Mouse (Mus musculus) lung, embryonic 15.5 days (tissue): ENCODE measurements at regions not wholly inside any gene's neighbourhood (a gene's known extent, or its start where the extent isn't known, plus 50 kb on each side); places are given as distances from the start of the nearest gene placed in this dataset.

ENCODE experiments used
- ATAC-seq: fragments of 200-750 bp; cut with Nextera tagmentation; 2 replicates; pipeline ENCODE4 v1.8.0; 2017; ENCODE audit warnings: moderate number of reproducible peaks, borderline replicate concordance; ENCODE audit not compliant: low FRiP score, low TSS enrichment; ENCODE audit errors: extremely low read depth
- H3K27ac ChIP-seq: fragments of 300-500 bp; sonication (generic); 2 replicates; pipeline ENCODE4 v1.5.1; 2015; ENCODE audit warnings: moderate library complexity, mild to moderate bottlenecking, inconsistent platforms
- H3K27me3 ChIP-seq: fragments of 300-500 bp; sonication (generic); 2 replicates; pipeline ENCODE4 v1.6.1; 2015; ENCODE audit warnings: inconsistent platforms
- H3K36me3 ChIP-seq: fragments of 300-500 bp; sonication (generic); 2 replicates; pipeline ENCODE4 v1.6.1; 2015; ENCODE audit warnings: inconsistent platforms
- H3K4me1 ChIP-seq: fragments of 300-500 bp; sonication (generic); 2 replicates; pipeline ENCODE4 v1.6.1; 2015; ENCODE audit warnings: inconsistent platforms
- H3K4me2 ChIP-seq: fragments of 300-500 bp; sonication (generic); 2 replicates; pipeline ENCODE4 v1.6.1; 2015; ENCODE audit warnings: inconsistent platforms, mild to moderate bottlenecking, moderate library complexity
- H3K4me3 ChIP-seq: fragments of 300-500 bp; sonication (generic); 2 replicates; pipeline ENCODE4 v1.5.1; 2015; ENCODE audit warnings: mild to moderate bottlenecking, inconsistent platforms
- H3K9ac ChIP-seq: fragments of 300-500 bp; sonication (generic); 2 replicates; pipeline ENCODE4 v1.6.1; 2015; ENCODE audit warnings: inconsistent platforms
- H3K9me3 ChIP-seq: fragments of 300-500 bp; sonication (generic); 2 replicates; pipeline ENCODE4 v1.6.1; 2016; ENCODE audit warnings: inconsistent platforms
- WGBS: fragments of 180-500 bp; shearing (Covaris S2); methylation state at CpG from one replicate; pipeline ENCODE4 v1.1.7; 2015; 5-methylcytosine and 5-hydroxymethylcytosine counted together

DNA sequence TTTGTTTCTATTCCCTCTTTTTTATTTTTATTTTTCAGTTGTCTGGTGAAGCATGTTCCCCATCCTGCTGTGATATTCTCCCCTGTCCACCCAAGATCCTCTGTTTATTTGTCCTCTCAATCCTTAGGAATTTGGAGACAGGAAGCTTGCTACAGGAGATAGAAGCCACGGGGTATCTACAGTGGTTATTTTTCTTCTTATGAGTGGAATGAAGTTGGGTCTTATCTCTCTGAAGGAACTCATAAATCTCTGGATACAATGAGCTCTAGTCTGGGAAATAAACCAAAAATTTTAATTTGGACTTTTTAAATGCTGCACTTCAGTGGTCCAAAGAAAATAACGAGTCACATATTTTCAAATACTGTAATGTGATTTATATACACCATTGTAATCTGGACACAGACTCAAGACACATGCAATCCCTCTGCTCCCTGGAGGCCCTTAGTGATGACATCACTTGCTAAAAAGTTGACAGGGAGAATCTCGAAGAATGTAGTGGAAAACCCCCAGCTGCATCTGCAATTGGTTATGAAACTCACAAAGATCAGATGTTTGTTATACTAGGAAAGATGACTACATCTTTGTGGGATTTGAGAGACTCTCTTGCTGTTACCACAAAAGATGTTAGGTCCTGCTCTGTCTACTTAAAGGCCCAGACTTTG, 178.3 kb upstream of the Fbxl17 start:
- H3K4me2 ChIP-seq, result no peak overlapping the region
- H3K27ac ChIP-seq, result peak overlapping the region; percentile 22; the same call in 1 of the 2 replicates
- peak; percentile 59; the same call in 1 of the 2 replicates for ATAC-seq
- no peak overlapping the region for H3K4me3 ChIP-seq
- WGBS, result 33% methylated on average over 3 of the region's 3 CpGs
- H3K9ac ChIP-seq, result no peak overlapping the region
- H3K9me3 ChIP-seq, result no peaks in the 10 kb centered on the region
- H3K36me3 ChIP-seq, result no peaks in the 10 kb centered on the region
- H3K27me3 ChIP-seq, result no peaks in the 10 kb centered on the region
- H3K4me1 ChIP-seq, result no peaks in the 10 kb centered on the region

- Histone ChIP-seq H3K4me2 (no peak overlapping the region), H3K9me3 (no peaks in the 10 kb centered on the region), H3K27ac (no peak overlapping the region), H3K36me3 (no peaks in the 10 kb centered on the region), H3K4me3 (no peak overlapping the region), H3K9ac (no peak overlapping the region), H3K4me1 (no peaks in the 10 kb centered on the region), H3K27me3 (no peaks in the 10 kb centered on the region)
- ATAC-seq, result no peak
- WGBS, result 64% methylated on average over 3 of the region's 3 CpGs
Observed at GRCm38 (mm10) chr17:63680479-63680878, 180.7 kb upstream of the Fbxl17 start.

DNA sequence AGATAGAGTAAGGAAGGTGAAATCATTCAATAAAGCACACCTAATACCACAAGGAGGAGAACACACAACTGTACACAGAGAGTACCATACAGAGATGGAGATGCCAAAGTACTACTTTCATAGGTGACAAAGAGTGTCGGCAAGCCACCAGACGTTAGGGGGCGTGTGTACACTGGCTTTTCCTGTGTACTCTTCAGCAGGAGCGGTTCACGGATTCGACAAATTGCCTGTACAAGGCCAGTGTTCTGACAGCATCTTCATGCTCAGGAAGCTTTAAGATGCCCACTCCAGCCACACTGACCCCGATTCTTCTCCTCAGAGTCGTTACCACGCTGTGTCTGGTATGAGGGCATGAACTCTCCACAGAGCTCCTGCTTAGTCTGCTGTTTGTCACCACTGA, 179.5 kb upstream of the Fer start:
- no peaks in the 10 kb centered on the region for H3K27me3 ChIP-seq
- H3K4me1 ChIP-seq, result no peaks in the 10 kb centered on the region
- no peak overlapping the region for H3K27ac ChIP-seq
- H3K4me2 ChIP-seq, result no peak overlapping the region
- H3K4me3 ChIP-seq, result no peak overlapping the region
- H3K9ac ChIP-seq, result no peak overlapping the region
- ATAC-seq, result no peak
- WGBS, result 70% methylated on average over 9 of the region's 9 CpGs
- H3K36me3 ChIP-seq, result no peaks in the 10 kb centered on the region
- H3K9me3 ChIP-seq, result no peaks in the 10 kb centered on the region

- WGBS, result 66% methylated on average over 3 of the region's 3 CpGs
- Histone ChIP-seq H3K36me3 (no peaks in the 10 kb centered on the region), H3K27ac (no peak overlapping the region), H3K9me3 (no peaks in the 10 kb centered on the region), H3K9ac (no peak overlapping the region), H3K4me3 (no peak overlapping the region), H3K4me1 (no peaks in the 10 kb centered on the region), H3K27me3 (no peaks in the 10 kb centered on the region), H3K4me2 (no peak overlapping the region)
- no peak for ATAC-seq
Observed at GRCm38 (mm10) chr17:63684026-63684425, 178.8 kb upstream of the Fer start.

DNA sequence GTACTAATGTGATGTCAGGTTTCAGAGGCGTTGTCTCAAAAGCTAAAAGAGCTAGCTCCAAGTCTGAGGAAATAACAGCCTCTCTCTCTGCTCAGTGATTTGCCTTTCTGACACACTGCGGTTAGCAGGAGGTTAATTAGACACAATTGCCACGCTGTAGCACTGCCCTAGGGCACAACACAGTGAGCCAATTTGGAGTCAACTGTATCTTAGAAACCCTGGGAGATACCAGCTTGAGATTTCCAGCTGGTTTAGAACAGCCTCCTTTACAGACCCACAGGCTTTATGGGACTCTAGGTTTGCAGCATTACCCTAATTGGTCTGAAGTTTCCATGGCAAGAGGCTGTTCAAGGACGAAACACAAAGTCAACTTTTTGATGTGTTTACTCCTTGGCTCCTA, 176.9 kb upstream of the Fer start:
- no peaks in the 10 kb centered on the region for H3K36me3 ChIP-seq
- H3K9me3 ChIP-seq, result no peaks in the 10 kb centered on the region
- H3K9ac ChIP-seq, result no peak overlapping the region
- H3K27me3 ChIP-seq, result no peaks in the 10 kb centered on the region
- no peak overlapping the region for H3K4me2 ChIP-seq
- H3K4me3 ChIP-seq, result no peak overlapping the region
- 72% methylated on average over 4 of the region's 4 CpGs for WGBS
- no peak overlapping the region for H3K27ac ChIP-seq
- no peaks in the 10 kb centered on the region for H3K4me1 ChIP-seq
- no peak for ATAC-seq

DNA sequence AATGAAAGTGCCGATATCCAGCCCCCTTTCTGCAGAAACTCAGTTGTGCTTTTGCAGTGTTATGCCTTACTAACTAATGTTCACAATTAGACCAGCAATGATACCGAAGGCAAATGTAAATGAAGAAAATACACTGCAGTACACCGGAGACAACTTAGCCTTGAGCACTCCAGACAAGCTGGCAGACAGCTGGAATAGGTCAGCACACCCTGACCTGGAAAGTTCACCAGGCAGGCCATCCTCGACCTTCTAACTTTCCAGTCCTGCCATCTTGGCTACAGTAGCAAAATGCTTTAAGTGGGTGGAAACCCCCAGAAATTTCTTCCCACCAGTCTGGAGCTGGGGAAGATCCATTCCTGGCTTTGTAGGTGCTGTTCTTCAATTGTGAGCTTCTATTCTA, 176.5 kb upstream of the Fer start:
- no peaks in the 10 kb centered on the region for H3K4me1 ChIP-seq
- H3K9ac ChIP-seq, result no peak overlapping the region
- ATAC-seq, result no peak
- H3K27me3 ChIP-seq, result no peaks in the 10 kb centered on the region
- no peaks in the 10 kb centered on the region for H3K9me3 ChIP-seq
- H3K27ac ChIP-seq, result no peak overlapping the region
- H3K4me3 ChIP-seq, result no peak overlapping the region
- H3K4me2 ChIP-seq, result no peak overlapping the region
- H3K36me3 ChIP-seq, result no peaks in the 10 kb centered on the region
- WGBS, result 70% methylated on average over 4 of the region's 4 CpGs

DNA sequence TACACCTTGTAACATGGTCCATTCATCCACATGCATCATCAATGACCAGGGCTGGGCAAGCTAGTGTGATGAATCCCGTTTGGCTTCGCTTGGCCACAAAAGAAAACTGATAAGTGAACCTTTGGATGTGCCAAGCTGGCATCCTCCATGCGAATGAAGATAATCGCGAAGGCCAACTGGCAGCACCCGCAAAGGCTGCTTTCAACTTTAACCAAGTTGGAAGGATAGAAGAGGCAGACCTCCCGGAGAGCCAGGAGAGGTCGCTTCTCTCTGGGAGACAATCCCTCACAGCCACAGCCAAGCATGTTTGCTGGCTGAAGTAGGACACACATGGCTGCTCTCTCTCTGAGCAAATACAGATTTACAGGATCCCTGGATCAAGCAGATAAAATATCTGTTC, 173.6 kb upstream of the Fer start:
- H3K4me3 ChIP-seq, result no peak overlapping the region
- 82% methylated on average over 8 of the region's 8 CpGs for WGBS
- H3K27ac ChIP-seq, result no peak overlapping the region
- H3K4me1 ChIP-seq, result no peaks in the 10 kb centered on the region
- no peaks in the 10 kb centered on the region for H3K9me3 ChIP-seq
- H3K9ac ChIP-seq, result no peak overlapping the region
- H3K27me3 ChIP-seq, result no peaks in the 10 kb centered on the region
- no peak for ATAC-seq
- no peak overlapping the region for H3K4me2 ChIP-seq
- H3K36me3 ChIP-seq, result no peaks in the 10 kb centered on the region

DNA sequence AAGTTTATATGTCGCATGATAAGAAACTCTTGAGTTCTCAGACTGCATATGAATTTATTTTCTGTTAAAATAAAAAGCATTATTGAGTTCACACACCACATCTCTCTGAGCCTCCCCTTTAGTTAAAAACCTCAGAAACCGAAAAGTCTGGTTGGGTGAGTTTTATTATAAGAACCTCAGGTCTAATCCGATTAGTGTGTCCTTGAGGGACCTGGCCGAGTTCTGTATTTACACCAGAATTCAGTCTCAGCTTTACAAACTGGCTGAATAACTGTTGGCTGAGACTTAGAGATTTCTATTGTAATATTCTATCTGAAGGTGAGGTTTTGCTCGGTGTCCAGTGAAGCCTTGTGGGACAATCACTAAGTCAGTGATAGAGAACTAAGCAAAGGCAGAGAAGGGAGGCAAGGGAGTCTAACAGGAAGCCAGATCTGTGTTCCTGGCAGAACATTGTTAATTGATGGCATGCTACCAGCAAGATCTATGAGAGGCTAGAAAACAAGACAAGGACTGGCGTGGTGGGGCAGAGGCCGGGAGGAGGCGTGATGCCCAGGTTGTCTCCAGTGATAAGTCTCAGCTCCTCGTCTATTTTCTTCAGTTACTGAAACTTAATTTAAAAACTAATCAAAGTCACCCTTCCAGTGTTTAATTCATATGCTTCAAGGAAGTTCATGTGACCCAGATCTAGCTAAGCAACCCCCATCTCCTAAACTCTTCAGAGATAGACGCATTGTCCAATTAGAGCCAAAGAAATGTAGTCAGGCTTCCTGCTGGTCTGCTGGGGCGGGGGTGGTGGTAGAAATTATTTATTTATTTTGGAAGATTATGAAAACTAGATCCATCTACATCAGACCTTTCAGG, 171.8 kb upstream of the Fer start:
- Histone ChIP-seq H3K4me1 (no peaks in the 10 kb centered on the region), H3K27me3 (no peaks in the 10 kb centered on the region), H3K4me3 (no peak overlapping the region), H3K9me3 (no peaks in the 10 kb centered on the region), H3K27ac (no peak overlapping the region), H3K4me2 (no peak overlapping the region), H3K36me3 (no peaks in the 10 kb centered on the region), H3K9ac (no peak overlapping the region)
- WGBS, result 54% methylated on average over 11 of the region's 11 CpGs
- no peak for ATAC-seq

- Histone ChIP-seq H3K4me1 (no peaks in the 10 kb centered on the region), H3K36me3 (no peaks in the 10 kb centered on the region), H3K9ac (no peak overlapping the region), H3K27me3 (no peaks in the 10 kb centered on the region), H3K27ac (no peak overlapping the region), H3K9me3 (no peaks in the 10 kb centered on the region), H3K4me2 (no peak overlapping the region), H3K4me3 (no peak overlapping the region)
- WGBS, result 52% methylated on average over 3 of the region's 3 CpGs
- ATAC-seq, result no peak
Observed at GRCm38 (mm10) chr17:63691690-63691968, 171.2 kb upstream of the Fer start.

DNA sequence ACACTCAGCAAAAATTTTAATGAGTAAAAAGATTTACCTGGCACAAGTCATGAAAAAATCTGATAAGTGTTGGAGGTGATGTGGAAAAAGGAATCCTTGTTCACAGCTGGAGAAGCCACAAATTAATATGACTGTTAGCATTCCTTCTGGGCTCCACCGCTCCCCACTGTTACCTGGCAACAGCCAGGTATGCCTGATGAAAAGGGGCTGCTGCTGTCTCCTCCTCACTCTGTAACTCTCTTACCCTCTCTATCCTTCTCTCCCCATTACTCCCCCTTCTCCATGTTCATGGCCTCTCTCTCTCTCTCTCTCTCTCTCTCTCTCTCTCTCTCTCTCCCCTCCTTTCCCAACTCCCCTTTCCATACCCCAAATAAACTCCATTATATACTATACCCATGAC, 169.6 kb upstream of the Fer start:
- 57% methylated on average over 1 of the region's 1 CpGs for WGBS
- no peak overlapping the region for H3K9ac ChIP-seq
- H3K4me3 ChIP-seq, result no peak overlapping the region
- no peak overlapping the region for H3K27ac ChIP-seq
- no peaks in the 10 kb centered on the region for H3K27me3 ChIP-seq
- H3K4me1 ChIP-seq, result no peaks in the 10 kb centered on the region
- no peaks in the 10 kb centered on the region for H3K36me3 ChIP-seq
- H3K9me3 ChIP-seq, result no peaks in the 10 kb centered on the region
- ATAC-seq, result no peak
- H3K4me2 ChIP-seq, result no peak overlapping the region

DNA sequence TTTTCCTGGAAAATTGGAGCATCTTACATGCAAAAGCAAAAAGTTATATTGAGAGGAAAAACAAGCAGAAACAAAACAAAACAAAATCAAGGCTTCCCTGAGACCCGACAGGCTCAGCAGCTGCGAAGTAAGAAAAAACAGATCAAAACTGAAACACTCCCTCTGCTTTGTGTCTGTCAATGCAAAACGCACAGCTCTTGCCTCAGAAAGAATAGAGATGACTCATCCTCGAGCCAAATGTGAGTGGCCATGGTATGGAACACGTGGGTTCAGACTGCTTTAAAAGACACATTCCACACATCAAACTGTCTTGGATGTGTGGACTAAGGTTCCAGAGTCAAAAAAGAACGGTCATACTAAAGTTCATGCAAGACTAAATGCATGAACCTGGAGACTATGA, 163.3 kb upstream of the Fer start:
- whole genome bisulfite sequencing, result 78% methylated on average over 6 of the region's 6 CpGs
- ATAC-seq, result no peak
- Histone ChIP-seq H3K4me1 (no peaks in the 10 kb centered on the region), H3K27me3 (no peaks in the 10 kb centered on the region), H3K27ac (no peak overlapping the region), H3K9me3 (no peaks in the 10 kb centered on the region), H3K36me3 (no peaks in the 10 kb centered on the region), H3K4me3 (no peak overlapping the region), H3K4me2 (no peak overlapping the region), H3K9ac (no peak overlapping the region)

- WGBS, result 78% methylated on average over 3 of the region's 3 CpGs
- Histone ChIP-seq H3K4me3 (no peak overlapping the region), H3K36me3 (no peaks in the 10 kb centered on the region), H3K9ac (no peak overlapping the region), H3K4me1 (no peaks in the 10 kb centered on the region), H3K27ac (no peak overlapping the region), H3K9me3 (no peaks in the 10 kb centered on the region), H3K4me2 (no peak overlapping the region), H3K27me3 (no peaks in the 10 kb centered on the region)
- ATAC-seq, result no peak
Observed at GRCm38 (mm10) chr17:63704991-63705390, 157.9 kb upstream of the Fer start.
